Comparison of ENCODE assay signal across 21 mouse cellular contexts in the genomic region with DNA sequence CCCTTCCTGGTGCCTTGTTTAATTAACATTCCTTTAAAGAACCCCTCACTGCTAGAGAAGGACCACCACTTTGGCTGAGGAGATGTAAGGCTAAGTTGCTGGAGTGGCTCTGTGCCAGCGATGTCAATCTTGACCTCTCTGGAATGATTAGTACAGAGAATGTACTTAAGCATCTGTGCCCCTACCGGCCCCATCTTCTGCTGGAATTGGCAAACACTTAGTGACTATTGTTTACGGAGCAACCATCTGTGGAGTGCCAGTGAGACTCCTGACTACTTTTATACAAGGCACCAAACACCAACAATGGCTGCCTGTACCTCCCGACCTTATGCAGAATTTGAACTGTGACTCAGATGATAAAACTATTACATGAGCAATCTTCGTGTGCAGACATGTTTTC.
DNase-seq lines count a peak whose midpoint lies in the region; ATAC-seq lines count a peak whose summit lies in the region.
"Had no signal": no experiment of that assay in that cellular context is flagged by ENCODE, and none has a peak within 500 bp of the region (broad histone marks: within the 10 kb centered on the region; RNA-seq: fewer than 3 reads in every experiment).

No protein-coding gene starts in this region.

- no peak overlapping the region for H3K4me3 ChIP-seq in hindbrain, embryonic 15.5 days
- H3K4me3 ChIP-seq in hindbrain, embryonic 13.5 days = no peak overlapping the region
- no peak overlapping the region for H3K4me3 ChIP-seq in neural tube, embryonic 11.5 days (ENCODE audit: low read depth, low read length)
- no peak overlapping the region for H3K4me3 ChIP-seq in forebrain, embryonic 14.5 days (ENCODE audit: low read depth, low read length)
- H3K4me3 ChIP-seq: heart, embryonic 13.5 days; limb, embryonic 10.5 days; megakaryocyte, embryonic 14.5 days had no signal

- H3K9ac ChIP-seq in hindbrain, embryonic 15.5 days = no peak overlapping the region
- H3K9ac ChIP-seq in hindbrain, embryonic 13.5 days = no peak overlapping the region
- H3K9ac ChIP-seq in neural tube, embryonic 11.5 days (ENCODE audit: low read length) = no peak overlapping the region
- no peak overlapping the region for H3K9ac ChIP-seq in forebrain, embryonic 14.5 days (ENCODE audit: low read length)
- H3K9ac ChIP-seq: heart, embryonic 13.5 days; liver, postnatal 0 days had no signal

- H3K36me3 ChIP-seq in hindbrain, embryonic 15.5 days = no peaks in the 10 kb centered on the region
- no peaks in the 10 kb centered on the region for H3K36me3 ChIP-seq in hindbrain, embryonic 13.5 days
- H3K36me3 ChIP-seq in neural tube, embryonic 11.5 days (ENCODE audit: control insufficient read depth, insufficient read depth, low read length) = no peaks in the 10 kb centered on the region
- H3K36me3 ChIP-seq in forebrain, embryonic 14.5 days (ENCODE audit: control insufficient read depth, insufficient read depth, low read length) = no peaks in the 10 kb centered on the region
- H3K36me3 ChIP-seq: heart, embryonic 13.5 days; limb, embryonic 10.5 days had no signal

- DNase-seq in neural tube, embryonic 11.5 days (ENCODE audit: low spot score) = no peak
- no peak for DNase-seq in neural tube, embryonic 10.5 days (ENCODE audit: extremely low spot score, low spot score)
- peak; percentile 69 for DNase-seq in forebrain, embryonic 14.5 days (ENCODE audit: low spot score)
- DNase-seq in retina, embryonic 14.5 days (ENCODE audit: low spot score) = peak; percentile 82
- DNase-seq in adrenal gland, adult 8-10 months = no peak
- DNase-seq in lung, adult 18-20 months = no peak
- DNase-seq: adrenal gland, postnatal 10 days; gastrocnemius, postnatal 10 days; heart, adult 11 months; kidney, adult 9 months; kidney, postnatal 25 days; liver, postnatal 0 days; lung, postnatal 14 days; right cerebral cortex, postnatal 4 days; thymus, adult 2 months had no signal

- 28% methylated on average over 5 of the region's 5 CpGs for WGBS in hindbrain, embryonic 15.5 days
- 34% methylated on average over 5 of the region's 5 CpGs for WGBS in hindbrain, embryonic 13.5 days
- WGBS in neural tube, embryonic 11.5 days = 43% methylated on average over 5 of the region's 5 CpGs
- WGBS in forebrain, embryonic 14.5 days = 16% methylated on average over 5 of the region's 5 CpGs

- H3K4me1 ChIP-seq in hindbrain, embryonic 15.5 days (replicated peaks) = peaks cover 10% of the 10 kb centered on the region
- H3K4me1 ChIP-seq in hindbrain, embryonic 13.5 days (replicated peaks) = peaks cover 10% of the 10 kb centered on the region; the same call in 1 of the 2 replicates
- H3K4me1 ChIP-seq in neural tube, embryonic 11.5 days (ENCODE audit: control insufficient read depth, insufficient read depth, low read length) = no peaks in the 10 kb centered on the region
- 0 out of 2 replicates have a peak, but pooled peaks cover 9% of the 10 kb centered on the region for H3K4me1 ChIP-seq in forebrain, embryonic 14.5 days (ENCODE audit: control insufficient read depth, insufficient read depth, low read length)
- H3K4me1 ChIP-seq: heart, embryonic 13.5 days; limb, embryonic 10.5 days; megakaryocyte, embryonic 14.5 days had no signal

- no peaks in the 10 kb centered on the region for H3K27me3 ChIP-seq in hindbrain, embryonic 15.5 days
- H3K27me3 ChIP-seq in hindbrain, embryonic 13.5 days = no peaks in the 10 kb centered on the region
- no peaks in the 10 kb centered on the region for H3K27me3 ChIP-seq in neural tube, embryonic 11.5 days (ENCODE audit: control insufficient read depth, insufficient read depth, low read length)
- no peaks in the 10 kb centered on the region for H3K27me3 ChIP-seq in forebrain, embryonic 14.5 days (replicated peaks; ENCODE audit: control insufficient read depth, insufficient read depth, low read length)
- H3K27me3 ChIP-seq: heart, embryonic 13.5 days; megakaryocyte, embryonic 14.5 days had no signal

- ATAC-seq in hindbrain, embryonic 15.5 days (ENCODE audit: low FRiP score, low read depth) = peak; percentile 59; the same call in 1 of the 2 replicates
- ATAC-seq in hindbrain, embryonic 13.5 days (ENCODE audit: low FRiP score) = no peak
- ATAC-seq in neural tube, embryonic 11.5 days (ENCODE audit: insufficient read depth, low FRiP score, low TSS enrichment) = peak; percentile 65
- ATAC-seq in forebrain, embryonic 14.5 days = peak; percentile 84
- ATAC-seq: liver, postnatal 0 days; Patski had no signal

- no peak overlapping the region for H3K27ac ChIP-seq in hindbrain, embryonic 15.5 days (replicated peaks)
- no peak overlapping the region for H3K27ac ChIP-seq in hindbrain, embryonic 13.5 days
- no peak overlapping the region for H3K27ac ChIP-seq in neural tube, embryonic 11.5 days (ENCODE audit: low read depth, low read length)
- H3K27ac ChIP-seq in forebrain, embryonic 14.5 days (ENCODE audit: low read depth, low read length) = no peak overlapping the region
- H3K27ac ChIP-seq: heart, embryonic 13.5 days; limb, embryonic 10.5 days had no signal

- H3K9me3 ChIP-seq in hindbrain, embryonic 15.5 days = no peaks in the 10 kb centered on the region
- H3K9me3 ChIP-seq in hindbrain, embryonic 13.5 days = no peaks in the 10 kb centered on the region
- H3K9me3 ChIP-seq in neural tube, embryonic 11.5 days (ENCODE audit: control insufficient read depth, low read length) = no peaks in the 10 kb centered on the region
- no peaks in the 10 kb centered on the region for H3K9me3 ChIP-seq in forebrain, embryonic 14.5 days (replicated peaks; ENCODE audit: control insufficient read depth, low read length)
- H3K9me3 ChIP-seq: heart, embryonic 13.5 days; limb, embryonic 10.5 days; megakaryocyte, embryonic 14.5 days had no signal

- no peak overlapping the region for H3K4me2 ChIP-seq in hindbrain, embryonic 15.5 days
- H3K4me2 ChIP-seq in hindbrain, embryonic 13.5 days = no peak overlapping the region
- no peak overlapping the region for H3K4me2 ChIP-seq in neural tube, embryonic 11.5 days (ENCODE audit: low read depth)
- no peak overlapping the region for H3K4me2 ChIP-seq in forebrain, embryonic 14.5 days (ENCODE audit: low read length)
- H3K4me2 ChIP-seq: heart, embryonic 13.5 days had no signal

Comparison
In these comparisons a context has a peak if more than half of its experiments do, and no peak if none do; other contexts are left out.
1. DNase-seq: peak in forebrain, embryonic 14.5 days (single experiment) and retina, embryonic 14.5 days (single experiment); none in neural tube, embryonic 11.5 days (single experiment), neural tube, embryonic 10.5 days (single experiment), adrenal gland, adult 8-10 months (single experiment) and lung, adult 18-20 months (0 of 2).